Mouse (Mus musculus): ENCODE measurements around the gene Exoc1. TPM values are rescaled to one million over a fixed set of nuclear protein-coding genes. Genes with fewer than 3 reads are reported as not detected.

Gene Exoc1
- polyA plus RNA-seq (2014; fragmentation: Illumina TruSeq; extraction: RNeasy Lipid Tissue Mini Kit (QIAGEN cat#74804); ENCODE audit: low read depth, low replicate concordance): 69.4 TPM

GRCm38 (mm10) chr5:76529040-76529703 lies at the start of gene Exoc1:
Exoc1 (plus strand) TSS chr5:76529311.

GRCm38 (mm10) chr5:76483811-76484210 lies 45.3 kb upstream of the Exoc1 start, which contains the start of gene Gm7271:
Gm7271 (plus strand) TSS chr5:76484040.

GRCm38 (mm10) chr5:76588551-76589283 lies 59.6 kb downstream of the Exoc1 start, which contains the start of gene Cep135:
Cep135 (plus strand) TSS chr5:76588698.

Other genes starting within 250 kb of the Exoc1 start
- gene Clock, start 224.5 kb upstream of the Exoc1 start, polyA plus RNA-seq (2014; fragmentation: Illumina TruSeq; extraction: RNeasy Lipid Tissue Mini Kit (QIAGEN cat#74804); ENCODE audit: low read depth, low replicate concordance): 65.2 TPM
- gene Pdcl2, start 198.2 kb upstream of the Exoc1 start, polyA plus RNA-seq (2014; fragmentation: Illumina TruSeq; extraction: RNeasy Lipid Tissue Mini Kit (QIAGEN cat#74804); ENCODE audit: low read depth, low replicate concordance): 1.1 TPM
- not detected for gene Nmu, start 165.5 kb upstream of the Exoc1 start, polyA plus RNA-seq (2014; fragmentation: Illumina TruSeq; extraction: RNeasy Lipid Tissue Mini Kit (QIAGEN cat#74804); ENCODE audit: low read depth, low replicate concordance)
- gene Gm7271, start 45.3 kb upstream of the Exoc1 start, polyA plus RNA-seq (2014; fragmentation: Illumina TruSeq; extraction: RNeasy Lipid Tissue Mini Kit (QIAGEN cat#74804); ENCODE audit: low read depth, low replicate concordance): not detected
- 7.1 TPM for gene Cep135, start 59.4 kb downstream of the Exoc1 start, polyA plus RNA-seq (2014; fragmentation: Illumina TruSeq; extraction: RNeasy Lipid Tissue Mini Kit (QIAGEN cat#74804); ENCODE audit: low read depth, low replicate concordance)
- gene C530008M17Rik, start 127.2 kb downstream of the Exoc1 start, polyA plus RNA-seq (2014; fragmentation: Illumina TruSeq; extraction: RNeasy Lipid Tissue Mini Kit (QIAGEN cat#74804); ENCODE audit: low read depth, low replicate concordance): 0.08 TPM